Mouse (Mus musculus): ENCODE data around the gene Cldn22. TPM values are rescaled to one million over a fixed set of nuclear protein-coding genes. Genes with fewer than 3 reads are reported as not detected.
A peak's percentile ranks its signal among the peaks of the same experiment; 100 is the strongest.
"Not testable (repeated sequence)": the region's sequence is repeated elsewhere in the genome, so short reads cannot be mapped to it uniquely, and the experiment has no call there.

The Cldn22 gene
- polyA plus RNA-seq, 1 experiment from 2014 or later, result not detected

DNA sequence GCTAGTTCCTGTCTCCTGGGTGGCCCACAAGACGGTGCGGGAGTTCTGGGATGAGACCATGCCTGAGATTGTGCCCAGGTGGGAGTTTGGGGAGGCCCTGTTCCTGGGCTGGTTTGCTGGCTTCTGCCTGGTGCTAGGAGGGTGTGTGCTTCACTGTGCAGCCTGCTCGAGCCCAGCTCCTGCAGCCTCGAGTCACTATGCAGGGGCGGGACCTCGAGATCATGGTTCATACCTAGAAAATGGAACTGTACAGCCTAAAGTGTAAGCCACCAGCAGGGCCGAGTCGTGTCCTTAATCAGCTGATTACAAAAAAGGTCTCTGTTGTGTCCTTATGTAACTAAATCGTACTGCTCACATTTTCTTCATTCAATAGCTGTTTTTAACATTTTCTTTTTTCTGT lies 1.7 kb upstream of the Cldn22 start:
- not testable (repeated sequence) for H3K36me3 ChIP-seq (ENCODE audit: control insufficient read depth, insufficient read depth, low read length); H3K4me1 ChIP-seq (ENCODE audit: control insufficient read depth, insufficient read depth, low read length); H3K4me3 ChIP-seq (ENCODE audit: low read length); H3K27ac ChIP-seq (ENCODE audit: low read length); ATAC-seq; H3K27me3 ChIP-seq (replicated peaks; ENCODE audit: control insufficient read depth, insufficient read depth, low read length); H3K9ac ChIP-seq (ENCODE audit: low read depth, low read length); H3K4me2 ChIP-seq (ENCODE audit: low read depth, low read length); H3K9me3 ChIP-seq (ENCODE audit: control insufficient read depth, low read length)
- 71% methylated on average over 7 of the region's 9 CpGs for WGBS

DNA sequence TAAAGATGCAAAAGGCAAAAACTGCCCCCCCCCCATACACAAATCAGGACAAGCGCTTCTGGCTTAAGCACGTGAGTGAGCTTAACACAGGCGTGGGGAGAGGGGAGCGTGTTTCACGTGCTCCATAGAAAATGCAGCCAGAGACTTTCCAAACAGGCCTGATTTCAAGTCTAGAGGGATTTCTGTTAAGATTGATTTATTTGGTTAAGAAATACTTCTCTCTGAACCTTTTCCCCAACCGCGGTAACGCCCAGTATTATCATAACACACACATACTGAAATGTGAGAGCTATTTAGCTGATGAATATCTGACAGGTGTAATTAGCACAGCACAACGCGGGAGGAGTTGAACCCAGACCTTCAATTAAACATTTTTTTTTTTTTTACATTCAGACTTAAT lies 505 bp upstream of the Cldn22 start:
- no peak overlapping the region for H3K27ac ChIP-seq (ENCODE audit: low read length)
- ATAC-seq, result no peak

DNA sequence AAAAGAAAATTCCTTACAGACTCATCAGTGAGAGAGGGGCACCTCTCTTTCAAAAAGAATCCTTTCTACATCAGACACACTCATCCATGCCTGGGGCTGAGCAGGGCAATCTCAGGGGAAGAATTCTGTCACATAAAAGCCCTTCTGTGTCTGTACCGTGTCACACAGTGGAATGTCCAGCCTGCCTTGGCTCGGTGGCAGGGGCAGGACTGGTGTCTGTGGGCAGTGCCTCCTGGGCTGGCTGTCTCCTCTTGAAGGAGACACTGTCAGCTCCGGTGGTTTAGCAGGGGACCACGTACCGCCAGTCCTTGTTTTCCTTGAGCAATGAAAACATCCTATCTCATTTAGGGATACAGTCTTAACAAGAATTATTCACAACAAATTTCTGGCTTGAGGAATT lies 1.3 kb downstream of the Cldn22 start:
- Histone ChIP-seq H3K36me3 (ENCODE audit: control insufficient read depth, insufficient read depth, low read length) (0 out of 2 replicates have a peak, but pooled peaks cover 4% of the 10 kb centered on the region), H3K9me3 (ENCODE audit: control insufficient read depth, low read length) (no peaks in the 10 kb centered on the region), H3K27me3 (replicated peaks; ENCODE audit: control insufficient read depth, insufficient read depth, low read length) (no peaks in the 10 kb centered on the region), H3K9ac (ENCODE audit: low read depth, low read length) (no peak overlapping the region), H3K27ac (ENCODE audit: low read length) (no peak overlapping the region), H3K4me3 (ENCODE audit: low read length) (no peak overlapping the region), H3K4me2 (ENCODE audit: low read depth, low read length) (no peak overlapping the region), H3K4me1 (ENCODE audit: control insufficient read depth, insufficient read depth, low read length) (no peaks in the 10 kb centered on the region)
- 63% methylated on average over 5 of the region's 5 CpGs for WGBS
- ATAC-seq, result no peak

More for the DNA sequence above, 505 bp upstream of the Cldn22 start:
- Histone ChIP-seq H3K4me2 (ENCODE audit: low read depth, low read length) (no peak overlapping the region), H3K4me3 (ENCODE audit: low read length) (no peak overlapping the region), H3K36me3 (ENCODE audit: control insufficient read depth, insufficient read depth, low read length) (no peaks in the 10 kb centered on the region), H3K9me3 (ENCODE audit: control insufficient read depth, low read length) (no peaks in the 10 kb centered on the region), H3K4me1 (ENCODE audit: control insufficient read depth, insufficient read depth, low read length) (no peaks in the 10 kb centered on the region), H3K9ac (ENCODE audit: low read depth, low read length) (no peak overlapping the region), H3K27me3 (replicated peaks; ENCODE audit: control insufficient read depth, insufficient read depth, low read length) (no peaks in the 10 kb centered on the region)
- WGBS, result 50% methylated on average over 10 of the region's 10 CpGs

DNA sequence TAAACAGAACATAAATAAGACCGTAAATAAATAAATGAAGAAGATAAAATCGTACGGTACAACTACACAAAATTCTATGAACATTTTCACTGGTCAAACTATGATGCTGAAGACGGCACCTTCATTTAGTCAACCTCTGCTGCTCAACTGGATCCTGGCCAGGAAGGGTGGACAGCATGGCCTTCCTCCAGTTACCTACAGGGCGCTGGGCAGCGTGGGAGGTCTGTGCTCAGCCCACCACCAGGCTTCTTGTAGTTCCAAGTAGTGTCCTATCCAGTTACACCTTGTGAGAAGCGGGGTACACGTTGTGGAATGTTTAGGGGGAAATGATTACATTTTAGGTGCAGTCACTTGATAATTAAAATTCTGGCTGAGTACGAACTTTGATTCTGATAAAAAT lies 2.6 kb downstream of the Cldn22 start:
- no peak for ATAC-seq
- H3K4me1 ChIP-seq (ENCODE audit: control insufficient read depth, insufficient read depth, low read length), result no peaks in the 10 kb centered on the region
- H3K27me3 ChIP-seq (replicated peaks; ENCODE audit: control insufficient read depth, insufficient read depth, low read length), result no peaks in the 10 kb centered on the region
- H3K9me3 ChIP-seq (ENCODE audit: control insufficient read depth, low read length), result no peaks in the 10 kb centered on the region
- H3K36me3 ChIP-seq (ENCODE audit: control insufficient read depth, insufficient read depth, low read length), result 0 out of 2 replicates have a peak, but pooled peaks cover 4% of the 10 kb centered on the region
- no peak overlapping the region for H3K27ac ChIP-seq (ENCODE audit: low read length)
- no peak overlapping the region for H3K9ac ChIP-seq (ENCODE audit: low read depth, low read length)
- H3K4me2 ChIP-seq (ENCODE audit: low read depth, low read length), result no peak overlapping the region
- 82% methylated on average over 9 of the region's 9 CpGs for WGBS
- no peak overlapping the region for H3K4me3 ChIP-seq (ENCODE audit: low read length)

DNA sequence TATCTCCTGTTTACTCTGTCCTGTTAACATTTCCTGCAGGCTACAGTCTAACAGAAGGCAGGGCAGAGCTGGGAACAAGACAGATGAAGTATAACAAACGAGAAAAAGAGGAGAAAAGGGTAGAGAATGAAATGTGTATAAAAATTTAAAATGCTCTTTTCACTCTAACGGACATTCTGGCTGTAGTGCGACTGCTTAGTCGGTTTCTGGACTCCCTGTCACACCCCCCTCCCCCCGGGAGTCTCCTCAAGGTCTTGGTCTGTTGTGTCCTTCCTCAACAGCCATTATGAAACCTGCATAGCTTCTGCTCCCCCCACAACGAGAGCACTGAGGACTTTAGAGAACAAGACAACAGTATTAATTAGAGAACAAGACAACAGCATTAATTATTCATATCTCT lies 8.3 kb downstream of the Cldn22 start:
- no peaks in the 10 kb centered on the region for H3K9me3 ChIP-seq (ENCODE audit: control insufficient read depth, low read length)
- H3K27ac ChIP-seq (ENCODE audit: low read length), result no peak overlapping the region
- 60% methylated on average over 6 of the region's 6 CpGs for WGBS
- no peak overlapping the region for H3K4me3 ChIP-seq (ENCODE audit: low read length)
- no peaks in the 10 kb centered on the region for H3K27me3 ChIP-seq (replicated peaks; ENCODE audit: control insufficient read depth, insufficient read depth, low read length)
- H3K36me3 ChIP-seq (ENCODE audit: control insufficient read depth, insufficient read depth, low read length), result 0 out of 2 replicates have a peak, but pooled peaks cover 4% of the 10 kb centered on the region
- H3K4me2 ChIP-seq (ENCODE audit: low read depth, low read length), result no peak overlapping the region
- H3K4me1 ChIP-seq (ENCODE audit: control insufficient read depth, insufficient read depth, low read length), result no peaks in the 10 kb centered on the region
- H3K9ac ChIP-seq (ENCODE audit: low read depth, low read length), result no peak overlapping the region
- no peak for ATAC-seq

DNA sequence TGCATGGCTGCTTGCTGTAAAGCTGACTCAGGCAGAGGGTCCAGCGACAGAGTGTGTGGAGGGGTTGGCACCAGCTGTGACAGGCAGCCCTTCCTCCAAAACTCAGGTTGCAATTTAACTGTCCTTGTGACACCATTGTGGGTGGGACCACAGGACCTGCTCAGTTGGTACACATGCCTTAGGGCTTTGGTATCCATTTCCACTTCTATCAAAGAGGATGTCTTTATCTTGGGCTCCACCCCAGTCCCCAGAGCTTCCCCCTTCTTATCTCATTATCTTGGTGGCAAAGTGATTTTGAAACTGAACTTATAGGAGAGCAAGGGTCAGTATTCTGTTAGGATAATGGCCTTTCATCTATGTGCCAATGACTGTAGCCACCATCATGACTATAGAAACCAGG lies 9.7 kb downstream of the Cldn22 start:
- no peaks in the 10 kb centered on the region for H3K27me3 ChIP-seq (replicated peaks; ENCODE audit: control insufficient read depth, insufficient read depth, low read length)
- 0 out of 2 replicates have a peak, but pooled peaks have one; percentile 11 for ATAC-seq
- no peak overlapping the region for H3K4me2 ChIP-seq (ENCODE audit: low read depth, low read length)
- H3K4me1 ChIP-seq (ENCODE audit: control insufficient read depth, insufficient read depth, low read length), result no peaks in the 10 kb centered on the region
- 84% methylated on average over 1 of the region's 1 CpGs for WGBS
- H3K36me3 ChIP-seq (ENCODE audit: control insufficient read depth, insufficient read depth, low read length), result 0 out of 2 replicates have a peak, but pooled peaks cover 4% of the 10 kb centered on the region
- no peak overlapping the region for H3K4me3 ChIP-seq (ENCODE audit: low read length)
- H3K9me3 ChIP-seq (ENCODE audit: control insufficient read depth, low read length), result no peaks in the 10 kb centered on the region
- no peak overlapping the region for H3K9ac ChIP-seq (ENCODE audit: low read depth, low read length)
- H3K27ac ChIP-seq (ENCODE audit: low read length), result no peak overlapping the region

DNA sequence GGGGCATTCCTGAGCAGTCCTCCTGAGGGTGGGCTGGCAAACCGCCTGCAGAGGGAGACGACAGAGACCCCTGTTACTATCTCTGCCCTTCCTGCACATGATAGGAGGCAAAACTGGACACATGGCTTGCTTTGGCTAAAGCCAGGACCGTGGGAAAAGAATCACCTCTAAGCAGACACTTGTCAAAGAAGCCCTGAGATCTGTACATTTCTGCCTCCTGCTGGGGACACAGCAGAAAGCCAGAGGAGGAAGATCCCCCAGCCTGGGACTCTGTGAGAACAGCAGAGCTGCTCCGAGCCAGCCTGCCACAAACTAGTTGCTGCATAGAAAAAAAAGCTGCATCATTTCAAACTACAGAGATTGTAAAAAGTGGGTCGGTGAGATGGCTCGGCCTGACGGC lies 18.8 kb downstream of the Cldn22 start:
- H3K4me2 ChIP-seq (ENCODE audit: low read depth, low read length), result no peak overlapping the region
- H3K4me3 ChIP-seq (ENCODE audit: low read length), result no peak overlapping the region
- no peaks in the 10 kb centered on the region for H3K27me3 ChIP-seq (replicated peaks; ENCODE audit: control insufficient read depth, insufficient read depth, low read length)
- H3K9ac ChIP-seq (ENCODE audit: low read depth, low read length), result no peak overlapping the region
- peaks cover 15% of the 10 kb centered on the region for H3K36me3 ChIP-seq (ENCODE audit: control insufficient read depth, insufficient read depth, low read length)
- 81% methylated on average over 7 of the region's 7 CpGs for WGBS
- H3K4me1 ChIP-seq (ENCODE audit: control insufficient read depth, insufficient read depth, low read length), result no peaks in the 10 kb centered on the region
- no peak overlapping the region for H3K27ac ChIP-seq (ENCODE audit: low read length)
- no peak for ATAC-seq
- no peaks in the 10 kb centered on the region for H3K9me3 ChIP-seq (ENCODE audit: control insufficient read depth, low read length)

DNA sequence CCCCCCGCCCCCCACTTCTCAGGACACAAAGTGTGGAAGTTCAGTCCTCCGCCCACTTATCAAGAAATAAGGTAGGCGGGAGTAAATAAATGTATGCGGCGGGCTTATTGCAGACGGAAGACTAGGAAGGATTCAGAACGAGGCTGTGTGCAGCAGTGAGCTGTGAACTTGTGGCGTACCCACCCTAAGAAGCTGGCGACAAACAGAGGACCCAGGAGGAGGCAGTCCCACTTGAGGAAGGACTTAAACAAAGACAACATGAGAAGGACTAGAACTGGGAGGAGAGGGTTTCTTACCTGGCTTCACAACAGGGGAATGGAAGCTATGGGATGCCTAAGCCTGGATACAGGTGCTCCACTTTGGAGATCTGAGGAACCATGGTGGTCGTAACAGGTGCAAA lies 19.4 kb downstream of the Cldn22 start:
- Histone ChIP-seq H3K27ac (ENCODE audit: low read length) (no peak overlapping the region), H3K4me2 (ENCODE audit: low read depth, low read length) (no peak overlapping the region), H3K4me3 (ENCODE audit: low read length) (no peak overlapping the region), H3K4me1 (ENCODE audit: control insufficient read depth, insufficient read depth, low read length) (no peaks in the 10 kb centered on the region), H3K36me3 (ENCODE audit: control insufficient read depth, insufficient read depth, low read length) (peaks cover 18% of the 10 kb centered on the region), H3K9ac (ENCODE audit: low read depth, low read length) (no peak overlapping the region), H3K9me3 (ENCODE audit: control insufficient read depth, low read length) (no peaks in the 10 kb centered on the region), H3K27me3 (replicated peaks; ENCODE audit: control insufficient read depth, insufficient read depth, low read length) (no peaks in the 10 kb centered on the region)
- 93% methylated on average over 10 of the region's 10 CpGs for WGBS
- no peak for ATAC-seq

DNA sequence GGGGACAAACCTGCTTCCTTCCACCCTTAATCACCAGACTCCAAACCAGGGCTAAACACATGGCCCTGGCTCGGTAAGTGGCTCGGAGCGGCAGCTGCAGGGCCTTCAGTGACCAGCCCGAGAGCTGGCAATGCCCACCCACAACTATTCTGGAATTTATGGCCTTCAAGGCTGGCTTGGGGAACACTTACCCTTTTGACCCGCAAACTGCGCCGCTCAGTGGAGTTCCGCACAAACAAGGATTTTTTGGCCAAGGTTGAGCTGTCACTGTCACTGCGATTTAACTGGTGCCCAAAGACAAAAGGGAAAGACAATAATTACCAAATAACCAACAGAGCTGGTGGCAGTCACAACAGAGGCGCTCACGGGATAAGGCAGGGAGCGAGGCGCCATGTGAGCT lies 21.7 kb downstream of the Cldn22 start:
- Histone ChIP-seq H3K36me3 (ENCODE audit: control insufficient read depth, insufficient read depth, low read length) (peaks cover 10% of the 10 kb centered on the region; the same call in 1 of the 2 replicates), H3K4me2 (ENCODE audit: low read depth, low read length) (no peak overlapping the region), H3K9me3 (ENCODE audit: control insufficient read depth, low read length) (no peaks in the 10 kb centered on the region), H3K4me3 (ENCODE audit: low read length) (no peak overlapping the region), H3K4me1 (ENCODE audit: control insufficient read depth, insufficient read depth, low read length) (no peaks in the 10 kb centered on the region), H3K27ac (ENCODE audit: low read length) (no peak overlapping the region), H3K9ac (ENCODE audit: low read depth, low read length) (no peak overlapping the region), H3K27me3 (replicated peaks; ENCODE audit: control insufficient read depth, insufficient read depth, low read length) (no peaks in the 10 kb centered on the region)
- 62% methylated on average over 13 of the region's 13 CpGs for WGBS
- no peak for ATAC-seq

DNA sequence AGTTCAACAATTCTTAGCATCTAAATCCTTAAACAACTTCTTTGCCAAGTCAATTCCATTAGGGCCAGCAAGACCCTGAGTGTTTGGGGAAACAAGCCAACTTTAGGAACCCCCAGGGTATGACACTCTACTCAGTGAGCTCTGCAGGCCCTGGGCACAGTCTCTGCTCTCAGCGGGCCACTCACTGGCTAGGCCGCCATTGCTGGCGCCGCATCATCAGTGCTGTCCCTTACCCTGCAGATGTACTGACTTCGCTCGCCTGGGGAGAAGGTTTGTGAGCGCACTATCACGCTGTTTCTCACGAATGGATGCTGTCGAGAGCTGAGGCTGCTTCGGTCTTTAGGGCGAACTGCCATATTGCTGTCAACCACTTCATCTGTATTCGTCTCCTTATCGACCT lies 22.9 kb downstream of the Cldn22 start:
- Histone ChIP-seq H3K4me2 (ENCODE audit: low read depth, low read length) (no peak overlapping the region), H3K9me3 (ENCODE audit: control insufficient read depth, low read length) (no peaks in the 10 kb centered on the region), H3K4me3 (ENCODE audit: low read length) (no peak overlapping the region), H3K27ac (ENCODE audit: low read length) (no peak overlapping the region), H3K36me3 (ENCODE audit: control insufficient read depth, insufficient read depth, low read length) (peaks cover 10% of the 10 kb centered on the region; the same call in 1 of the 2 replicates), H3K4me1 (ENCODE audit: control insufficient read depth, insufficient read depth, low read length) (peaks cover 2% of the 10 kb centered on the region; the same call in 1 of the 2 replicates), H3K9ac (ENCODE audit: low read depth, low read length) (no peak overlapping the region), H3K27me3 (replicated peaks; ENCODE audit: control insufficient read depth, insufficient read depth, low read length) (no peaks in the 10 kb centered on the region)
- no peak for ATAC-seq
- WGBS, result 94% methylated on average over 14 of the region's 14 CpGs
